Mouse (Mus musculus) yolk sac, embryonic 10.5 days (tissue): ENCODE measurements at regions not wholly inside any gene's neighbourhood (a gene's known extent, or its start where the extent isn't known, plus 50 kb on each side); places are given as distances from the start of the nearest gene placed in this dataset.

ENCODE experiments used
- DNase-seq: peaks from one replicate; pipeline ENCODE4 v3.0.0-alpha.2; 2017; ENCODE audit warnings: low spot score

DNA sequence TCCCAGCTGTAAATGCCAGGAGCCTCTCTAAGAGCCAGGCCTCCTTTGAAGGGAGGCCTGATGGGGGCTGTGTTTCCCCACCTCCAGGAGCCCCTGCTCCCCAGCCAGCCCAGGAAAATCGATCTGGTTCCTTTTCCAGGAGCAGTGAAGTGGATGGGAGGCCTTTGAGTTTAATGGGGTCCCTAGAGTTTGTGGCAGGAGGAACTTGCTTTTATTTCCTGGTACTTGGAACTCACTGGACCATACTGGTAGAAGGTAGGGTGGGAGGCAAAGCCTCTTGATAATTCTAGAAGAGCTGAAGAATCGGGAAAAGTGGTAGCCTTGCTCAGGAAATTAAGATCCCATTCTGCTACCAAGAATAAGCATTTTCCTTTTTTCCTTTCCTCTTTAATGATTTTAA is 50.7 kb upstream of the Ncam1 start:
- no peak for DNase-seq

DNA sequence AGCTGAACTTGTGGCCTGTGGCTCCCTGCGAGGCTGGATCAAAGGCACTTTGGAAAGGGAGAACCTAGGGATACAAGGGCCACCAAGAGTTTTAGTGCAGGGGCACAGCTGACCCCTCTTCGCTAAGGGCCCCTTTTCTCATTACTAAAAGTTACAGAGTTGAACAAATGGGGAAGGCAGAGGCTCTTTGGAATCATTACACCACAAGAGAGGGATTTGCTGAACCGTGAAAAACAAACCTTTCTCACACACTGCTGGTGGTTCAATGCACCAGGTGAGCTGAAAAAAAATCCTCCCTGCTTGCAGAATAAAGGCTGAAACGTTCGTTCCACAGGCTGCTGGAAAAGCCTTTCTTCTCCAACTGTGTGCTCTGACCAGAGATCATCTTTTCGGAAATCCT is 50.2 kb upstream of the Ncam1 start:
- no peak for DNase-seq
